Mouse (Mus musculus) lung, postnatal 0 days (tissue): ENCODE measurements around the gene Adora1. TPM values are rescaled to one million over a fixed set of nuclear protein-coding genes. Genes with fewer than 3 reads are reported as not detected.

Experiments used
- ATAC-seq: fragments of 200-750 bp; cut with Nextera tagmentation; 2 replicates; pipeline ENCODE4 v1.8.0; 2017; ENCODE audit warnings: moderate library complexity
- DNase-seq: peaks from one replicate; pipeline ENCODE4 v3.0.0-alpha.2; 2016; ENCODE audit warnings: low spot score
- H3K27ac ChIP-seq: fragments of 300-500 bp; sonication (generic); 2 replicates; pipeline ENCODE4 v1.5.1; 2014; ENCODE audit warnings: antibody characterized with exemption, mild to moderate bottlenecking, low read length, mixed read lengths
- H3K27me3 ChIP-seq: fragments of 300-500 bp; sonication (generic); replicated peaks from 2 replicates; pipeline ENCODE4 v1.6.1; 2014; ENCODE audit warnings: low read length, mixed read lengths; ENCODE audit not compliant: insufficient read depth
- H3K36me3 ChIP-seq: fragments of 300-500 bp; sonication (generic); 2 replicates; pipeline ENCODE4 v1.6.1; 2014; ENCODE audit warnings: low read length, mixed read lengths; ENCODE audit not compliant: insufficient read depth
- H3K4me1 ChIP-seq: fragments of 300-500 bp; sonication (generic); 2 replicates; pipeline ENCODE4 v1.6.1; 2014; ENCODE audit warnings: antibody characterized with exemption, low read depth, low read length, mixed read lengths; ENCODE audit not compliant: insufficient read depth
- H3K4me2 ChIP-seq: fragments of 300-500 bp; sonication (generic); replicated peaks from 2 replicates; pipeline ENCODE4 v1.6.1; 2014; ENCODE audit warnings: low read depth, mild to moderate bottlenecking, low read length, moderate library complexity, mixed read lengths
- H3K4me3 ChIP-seq: fragments of 300-500 bp; sonication (generic); 2 replicates; pipeline ENCODE4 v1.5.1; 2014; ENCODE audit warnings: low read depth, low read length
- H3K9ac ChIP-seq: fragments of 300-500 bp; sonication (generic); replicated peaks from 2 replicates; pipeline ENCODE4 v1.6.1; 2014; ENCODE audit warnings: low read depth, mild to moderate bottlenecking
- H3K9me3 ChIP-seq: fragments of 300-500 bp; sonication (generic); 2 replicates; pipeline ENCODE4 v1.6.1; 2016; ENCODE audit warnings: low read length, mixed read lengths
- CTCF ChIP-seq: IDR thresholded peaks from 2 replicates; pipeline ENCODE4 v1.5.1; 2016; ENCODE audit warnings: antibody characterized with exemption, mild to moderate bottlenecking
- EP300 ChIP-seq: IDR thresholded peaks from 2 replicates; pipeline ENCODE4 v1.6.1; 2016; ENCODE audit warnings: antibody characterized with exemption, mild to moderate bottlenecking, control low read depth
- WGBS: fragments of 180-500 bp; shearing (Covaris S2); extraction: QIAGEN DNeasy Blood & Tissue Kit; methylation state at CpG from one replicate; pipeline ENCODE4 v1.1.7; 2014; 5-methylcytosine and 5-hydroxymethylcytosine counted together
- polyA plus RNA-seq: library from polyadenylated mRNA; unstranded; fragments of >200 nt; fragmentation: Nextera tagmentation; extraction: Ambion mirVana; gene quantifications from 2 replicates; pipeline ENCODE4 v1.2.1, GENCODE M21; 2015

Gene Adora1
- polyA plus RNA-seq, 1 experiment from 2014 or later, result 4.8 TPM

GRCm38 (mm10) chr1:134213405-134213804 lies 21.8 kb downstream of the Adora1 start:
- H3K36me3 ChIP-seq, result no peaks in the 10 kb centered on the region
- no peak for DNase-seq
- TF ChIP-seq CTCF, result no peak
- TF ChIP-seq EP300, result no peak
- H3K27me3 ChIP-seq, result no peaks in the 10 kb centered on the region
- no peak overlapping the region for H3K27ac ChIP-seq
- H3K4me1 ChIP-seq, result no peaks in the 10 kb centered on the region
- WGBS, result 36% methylated on average over 7 of the region's 7 CpGs
- H3K4me2 ChIP-seq, result no peak overlapping the region
- no peak overlapping the region for H3K9ac ChIP-seq
- no peak for ATAC-seq
- H3K9me3 ChIP-seq, result no peaks in the 10 kb centered on the region
- H3K4me3 ChIP-seq, result no peak overlapping the region

GRCm38 (mm10) chr1:134212351-134212750 lies 22.9 kb downstream of the Adora1 start:
- DNase-seq (no peak), ATAC-seq (no peak)
- H3K4me3 ChIP-seq, result no peak overlapping the region
- H3K36me3 ChIP-seq, result no peaks in the 10 kb centered on the region
- H3K9ac ChIP-seq, result no peak overlapping the region
- no peak overlapping the region for H3K27ac ChIP-seq
- 77% methylated on average over 5 of the region's 6 CpGs for WGBS
- no peaks in the 10 kb centered on the region for H3K27me3 ChIP-seq
- H3K9me3 ChIP-seq, result no peaks in the 10 kb centered on the region
- no peaks in the 10 kb centered on the region for H3K4me1 ChIP-seq
- TF ChIP-seq EP300 (no peak), CTCF (no peak)
- H3K4me2 ChIP-seq, result no peak overlapping the region

DNA sequence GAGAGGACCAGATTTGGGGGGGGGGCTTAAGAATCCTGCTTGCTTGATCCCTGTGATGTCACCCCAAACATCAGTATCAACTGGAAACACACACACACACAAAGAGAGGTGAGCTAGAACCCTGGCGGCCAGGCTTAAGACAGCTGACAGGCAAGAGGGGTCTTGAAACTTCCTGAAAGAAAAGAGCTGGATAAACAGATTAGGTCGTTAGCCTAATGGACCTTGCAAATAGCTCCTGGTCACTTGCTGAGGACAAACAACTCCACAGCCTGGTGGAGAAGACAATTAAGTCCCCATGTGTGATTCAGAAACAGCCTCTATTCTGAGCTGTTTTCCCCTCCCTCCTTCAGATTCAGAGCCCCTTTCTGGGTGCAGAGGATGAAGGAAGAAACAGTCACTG lies 23.6 kb downstream of the Adora1 start:
- H3K9ac ChIP-seq, result no peak overlapping the region
- no peak overlapping the region for H3K4me2 ChIP-seq
- H3K4me1 ChIP-seq, result no peaks in the 10 kb centered on the region
- no peak overlapping the region for H3K4me3 ChIP-seq
- H3K9me3 ChIP-seq, result no peaks in the 10 kb centered on the region
- TF ChIP-seq EP300 (no peak), CTCF (no peak)
- WGBS, result 15% methylated on average over 2 of the region's 2 CpGs
- no peak overlapping the region for H3K27ac ChIP-seq
- ATAC-seq, result no peak
- H3K36me3 ChIP-seq, result no peaks in the 10 kb centered on the region
- DNase-seq, result no peak
- H3K27me3 ChIP-seq, result no peaks in the 10 kb centered on the region

DNA sequence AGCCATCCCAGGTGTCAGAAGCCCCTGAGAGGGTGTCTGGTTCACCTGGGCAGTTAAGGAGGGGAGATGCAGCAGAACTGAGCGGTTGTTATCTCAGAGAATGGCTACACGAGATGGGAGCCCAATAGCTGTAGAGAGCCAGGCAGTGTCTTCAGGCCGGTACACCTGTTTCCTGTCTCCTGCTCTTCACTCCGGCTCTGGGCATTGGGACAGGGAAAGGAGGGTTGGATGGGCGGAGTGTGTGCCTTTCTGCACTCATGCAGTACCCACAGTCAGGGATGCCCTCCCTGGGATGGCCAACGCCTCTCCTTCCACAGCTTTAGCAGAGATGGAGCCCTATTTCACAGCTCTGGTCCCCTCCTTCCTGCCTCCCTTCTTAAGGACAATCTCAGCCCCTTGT lies 24.2 kb downstream of the Adora1 start:
- no peak overlapping the region for H3K9ac ChIP-seq
- no peak for ATAC-seq
- no peak overlapping the region for H3K27ac ChIP-seq
- no peaks in the 10 kb centered on the region for H3K9me3 ChIP-seq
- H3K4me2 ChIP-seq, result no peak overlapping the region
- H3K4me3 ChIP-seq, result no peak overlapping the region
- H3K4me1 ChIP-seq, result 0 out of 2 replicates have a peak, but pooled peaks cover under 1% of the 10 kb centered on the region
- H3K36me3 ChIP-seq, result no peaks in the 10 kb centered on the region
- DNase-seq, result no peak
- WGBS, result 40% methylated on average over 6 of the region's 6 CpGs
- H3K27me3 ChIP-seq, result no peaks in the 10 kb centered on the region
- TF ChIP-seq CTCF (no peak), EP300 (no peak)

- ATAC-seq, result no peak
- H3K9me3 ChIP-seq, result no peaks in the 10 kb centered on the region
- H3K27ac ChIP-seq, result no peak overlapping the region
- DNase-seq, result no peak
- H3K36me3 ChIP-seq, result no peaks in the 10 kb centered on the region
- TF ChIP-seq EP300 (no peak), CTCF (no peak)
- H3K27me3 ChIP-seq, result no peaks in the 10 kb centered on the region
- 69% methylated on average over 6 of the region's 6 CpGs for WGBS
- H3K4me3 ChIP-seq, result no peak overlapping the region
- no peak overlapping the region for H3K9ac ChIP-seq
- 0 out of 2 replicates have a peak, but pooled peaks cover 8% of the 10 kb centered on the region for H3K4me1 ChIP-seq
- H3K4me2 ChIP-seq, result no peak overlapping the region
Observed at GRCm38 (mm10) chr1:134210179-134210755, 25.0 kb downstream of the Adora1 start.

- peak; percentile 71 for DNase-seq
- 0 out of 2 replicates have a peak, but pooled peaks cover 12% of the 10 kb centered on the region for H3K4me1 ChIP-seq
- no peak overlapping the region for H3K27ac ChIP-seq
- no peak overlapping the region for H3K9ac ChIP-seq
- no peak for TF ChIP-seq CTCF
- no peak for TF ChIP-seq EP300
- H3K36me3 ChIP-seq, result no peaks in the 10 kb centered on the region
- H3K4me2 ChIP-seq, result no peak overlapping the region
- H3K4me3 ChIP-seq, result no peak overlapping the region
- WGBS, result 16% methylated on average over 5 of the region's 5 CpGs
- ATAC-seq, result peak; percentile 55
- H3K9me3 ChIP-seq, result no peaks in the 10 kb centered on the region
- H3K27me3 ChIP-seq, result no peaks in the 10 kb centered on the region
Observed at GRCm38 (mm10) chr1:134206085-134206484, 29.1 kb downstream of the Adora1 start.
